Mouse (Mus musculus) limb, embryonic 10.5 days (tissue): ENCODE data around the gene Carnmt1. TPM values are rescaled to one million over a fixed set of nuclear protein-coding genes. Genes with fewer than 3 reads are reported as not detected.

Source experiments
- DNase-seq: peaks from one replicate; pipeline ENCODE4 v3.0.0-alpha.2; 2017; ENCODE audit warnings: low spot score
- H3K27ac ChIP-seq: fragments of 300-500 bp; sonication (generic); 2 replicates; pipeline ENCODE4 v1.5.1; 2016; ENCODE audit warnings: mild to moderate bottlenecking
- H3K27me3 ChIP-seq: fragments of 300-500 bp; sonication (generic); 2 replicates; pipeline ENCODE4 v1.6.1; 2016; ENCODE audit warnings: low read depth, mild to moderate bottlenecking; ENCODE audit not compliant: poor library complexity, severe bottlenecking
- H3K36me3 ChIP-seq: fragments of 300-500 bp; sonication (generic); 2 replicates; pipeline ENCODE4 v1.6.1; 2016; ENCODE audit warnings: mild to moderate bottlenecking, moderate library complexity
- H3K4me1 ChIP-seq: fragments of 300-500 bp; sonication (generic); 2 replicates; pipeline ENCODE4 v1.6.1; 2016
- H3K4me3 ChIP-seq: fragments of 300-500 bp; sonication (generic); 2 replicates; pipeline ENCODE4 v1.5.1; 2016; ENCODE audit warnings: mild to moderate bottlenecking, moderate library complexity
- H3K9me3 ChIP-seq: fragments of 300-500 bp; sonication (generic); replicated peaks from 2 replicates; pipeline ENCODE4 v1.6.1; 2016; ENCODE audit warnings: mild to moderate bottlenecking
- WGBS: fragments of 180-500 bp; shearing (Covaris S2); methylation state at CpG from one replicate; pipeline ENCODE4 v1.1.7; 2016; 5-methylcytosine and 5-hydroxymethylcytosine counted together
- polyA plus RNA-seq: library from polyadenylated mRNA; unstranded; fragments of >200 nt; fragmentation: Nextera tagmentation; extraction: Ambion mirVana; gene quantifications from 2 replicates; pipeline ENCODE4 v1.2.1, GENCODE M21; 2016

The Carnmt1 gene
- 30.4 and 33.3 TPM in 2 replicates for polyA plus RNA-seq

GRCm38 (mm10) chr19:18670608-18671007 lies at the start of gene Carnmt1:
Gene Carnmt1, plus strand, starts transcription at chr19:18670764.
- DNase-seq: peak; percentile 97
- Histone ChIP-seq H3K27me3 (no peaks in the 10 kb centered on the region), H3K4me3 (peak within 1 kb of the TSS; percentile 86), H3K27ac (peak within 1 kb of the TSS; percentile 94), H3K9me3 (no peaks in the 10 kb centered on the region), H3K4me1 (peaks cover 25% of the 10 kb centered on the region), H3K36me3 (no peaks in the 10 kb centered on the region)
- under 1% methylated on average over 57 of the region's 58 CpGs for WGBS

GRCm38 (mm10) chr19:18623894-18624293 lies 46.7 kb upstream of the Carnmt1 start:
- Histone ChIP-seq H3K4me1 (peaks cover 4% of the 10 kb centered on the region; the same call in 1 of the 2 replicates), H3K27ac (no peak overlapping the region), H3K4me3 (no peak overlapping the region), H3K36me3 (no peaks in the 10 kb centered on the region), H3K27me3 (no peaks in the 10 kb centered on the region), H3K9me3 (no peaks in the 10 kb centered on the region)
- DNase-seq: no peak
- WGBS: 80% methylated on average over 2 of the region's 2 CpGs

- DNase-seq: no peak
- no peaks in the 10 kb centered on the region for H3K9me3 ChIP-seq
- no peaks in the 10 kb centered on the region for H3K36me3 ChIP-seq
- no peak overlapping the region for H3K4me3 ChIP-seq
- peaks cover 17% of the 10 kb centered on the region for H3K4me1 ChIP-seq
- 68% methylated on average over 1 of the region's 1 CpGs for WGBS
- no peak overlapping the region for H3K27ac ChIP-seq
- H3K27me3 ChIP-seq: 0 out of 2 replicates have a peak, but pooled peaks cover 5% of the 10 kb centered on the region
Measured at GRCm38 (mm10) chr19:18629589-18629988, 41.0 kb upstream of the Carnmt1 start.

GRCm38 (mm10) chr19:18630221-18631119 lies 40.1 kb upstream of the Carnmt1 start:
- Histone ChIP-seq H3K9me3 (no peaks in the 10 kb centered on the region), H3K27ac (peak overlapping the region; percentile 25; the same call in 1 of the 2 replicates), H3K36me3 (no peaks in the 10 kb centered on the region), H3K4me1 (peaks cover 17% of the 10 kb centered on the region), H3K4me3 (peak overlapping the region; percentile 82), H3K27me3 (0 out of 2 replicates have a peak, but pooled peaks cover 5% of the 10 kb centered on the region)
- DNase-seq: peak; percentile 46
- WGBS: 12% methylated on average over 17 of the region's 17 CpGs

GRCm38 (mm10) chr19:18631161-18631643 lies 39.4 kb upstream of the Carnmt1 start:
- H3K27me3 ChIP-seq: 0 out of 2 replicates have a peak, but pooled peaks cover 5% of the 10 kb centered on the region
- no peak for DNase-seq
- under 1% methylated on average over 40 of the region's 40 CpGs for WGBS
- no peaks in the 10 kb centered on the region for H3K36me3 ChIP-seq
- peak overlapping the region; percentile 82 for H3K4me3 ChIP-seq
- peaks cover 17% of the 10 kb centered on the region for H3K4me1 ChIP-seq
- H3K9me3 ChIP-seq: no peaks in the 10 kb centered on the region
- peak overlapping the region; percentile 83 for H3K27ac ChIP-seq

- under 1% methylated on average over 51 of the region's 51 CpGs for WGBS
- DNase-seq: peak; percentile 96
- peak within 1 kb of the TSS; percentile 83 for H3K27ac ChIP-seq
Measured at GRCm38 (mm10) chr19:18631644-18632219, 38.8 kb upstream of the Carnmt1 start, which contains the start of the genes Ostf1 and Nmrk1. Gene Ostf1, minus strand, starts transcription at chr19:18631823. Gene Nmrk1, plus strand, starts transcription at chr19:18631950.

GRCm38 (mm10) chr19:18632231-18633185 lies 38.1 kb upstream of the Carnmt1 start:
- H3K9me3 ChIP-seq: no peaks in the 10 kb centered on the region

More at GRCm38 (mm10) chr19:18631644-18632219, 38.8 kb upstream of the Carnmt1 start, which contains the start of the genes Ostf1 and Nmrk1:
- Histone ChIP-seq H3K4me1 (peaks cover 17% of the 10 kb centered on the region), H3K27me3 (0 out of 2 replicates have a peak, but pooled peaks cover 5% of the 10 kb centered on the region), H3K4me3 (peak within 1 kb of the TSS; percentile 82), H3K36me3 (no peaks in the 10 kb centered on the region), H3K9me3 (no peaks in the 10 kb centered on the region)

GRCm38 (mm10) chr19:18637954-18638353 lies 32.6 kb upstream of the Carnmt1 start:
- no peaks in the 10 kb centered on the region for H3K36me3 ChIP-seq
- no peaks in the 10 kb centered on the region for H3K9me3 ChIP-seq
- H3K27me3 ChIP-seq: 0 out of 2 replicates have a peak, but pooled peaks cover 5% of the 10 kb centered on the region
- no peak for DNase-seq
- no peak overlapping the region for H3K4me3 ChIP-seq
- 80% methylated on average over 5 of the region's 5 CpGs for WGBS
- H3K4me1 ChIP-seq: no peaks in the 10 kb centered on the region
- H3K27ac ChIP-seq: no peak overlapping the region

More at GRCm38 (mm10) chr19:18632231-18633185, 38.1 kb upstream of the Carnmt1 start:
- H3K4me3 ChIP-seq: peak overlapping the region; percentile 82
- DNase-seq: no peak
- H3K4me1 ChIP-seq: peaks cover 17% of the 10 kb centered on the region
- 0 out of 2 replicates have a peak, but pooled peaks cover 5% of the 10 kb centered on the region for H3K27me3 ChIP-seq
- 64% methylated on average over 13 of the region's 13 CpGs for WGBS
- H3K36me3 ChIP-seq: no peaks in the 10 kb centered on the region
- peak overlapping the region; percentile 83 for H3K27ac ChIP-seq

- Histone ChIP-seq H3K27me3 (0 out of 2 replicates have a peak, but pooled peaks cover 5% of the 10 kb centered on the region), H3K4me1 (no peaks in the 10 kb centered on the region), H3K9me3 (no peaks in the 10 kb centered on the region), H3K36me3 (no peaks in the 10 kb centered on the region), H3K27ac (no peak overlapping the region), H3K4me3 (no peak overlapping the region)
- WGBS: 64% methylated on average over 5 of the region's 5 CpGs
- no peak for DNase-seq
Measured at GRCm38 (mm10) chr19:18638949-18639348, 31.6 kb upstream of the Carnmt1 start.

- 20% methylated on average over 2 of the region's 2 CpGs for WGBS
- Histone ChIP-seq H3K36me3 (no peaks in the 10 kb centered on the region), H3K4me3 (no peak overlapping the region), H3K27ac (no peak overlapping the region), H3K27me3 (no peaks in the 10 kb centered on the region), H3K4me1 (no peaks in the 10 kb centered on the region), H3K9me3 (no peaks in the 10 kb centered on the region)
- no peak for DNase-seq
Measured at GRCm38 (mm10) chr19:18639552-18639951, 31.0 kb upstream of the Carnmt1 start.

- H3K4me3 ChIP-seq: no peak overlapping the region
- H3K4me1 ChIP-seq: no peaks in the 10 kb centered on the region
- 67% methylated on average over 4 of the region's 4 CpGs for WGBS
- no peaks in the 10 kb centered on the region for H3K9me3 ChIP-seq
- no peaks in the 10 kb centered on the region for H3K36me3 ChIP-seq
- no peak for DNase-seq
- H3K27me3 ChIP-seq: no peaks in the 10 kb centered on the region
- no peak overlapping the region for H3K27ac ChIP-seq
Measured at GRCm38 (mm10) chr19:18641001-18641400, 29.6 kb upstream of the Carnmt1 start.

- no peaks in the 10 kb centered on the region for H3K36me3 ChIP-seq
- no peak overlapping the region for H3K27ac ChIP-seq
- DNase-seq: no peak
- no peaks in the 10 kb centered on the region for H3K4me1 ChIP-seq
- 77% methylated on average over 4 of the region's 4 CpGs for WGBS
- no peak overlapping the region for H3K4me3 ChIP-seq
- H3K9me3 ChIP-seq: no peaks in the 10 kb centered on the region
- H3K27me3 ChIP-seq: no peaks in the 10 kb centered on the region
Measured at GRCm38 (mm10) chr19:18643411-18643810, 27.2 kb upstream of the Carnmt1 start.
